Mouse (Mus musculus): ENCODE measurements at regions not wholly inside any gene's neighbourhood (a gene's known extent, or its start where the extent isn't known, plus 50 kb on each side); places are given as distances from the start of the nearest gene placed in this dataset.

- peak; percentile 44 for DNase-seq
Measured at GRCm38 (mm10) chrX:152918212-152918611, 88.1 kb upstream of the Usp51 start.

- DNase-seq, result no peak
Measured at GRCm38 (mm10) chrX:152926991-152927390, 79.3 kb upstream of the Usp51 start.

- DNase-seq, result no peak
Measured at GRCm38 (mm10) chrX:152946201-152946600, 60.1 kb upstream of the Usp51 start.

Data from cerebellum, adult 11-12 months (tissue).